Mouse (Mus musculus) liver (tissue): Measurements from ENCODE around the gene Cdh4.

Source experiments
- DNase-seq: peaks from one replicate; pipeline ENCODE4 v3.0.0-alpha.2; 2020; ENCODE audit warnings: mixed read lengths

Gene Cdh4

GRCm38 (mm10) chr2:179688976-179689375, 246.7 kb downstream of the Cdh4 start:
- no peak for DNase-seq

GRCm38 (mm10) chr2:179689761-179690160, 247.5 kb downstream of the Cdh4 start:
- no peak for DNase-seq

GRCm38 (mm10) chr2:179690571-179690970, 248.3 kb downstream of the Cdh4 start:
- DNase-seq: no peak

GRCm38 (mm10) chr2:179694936-179695335, 252.7 kb downstream of the Cdh4 start:
- DNase-seq: no peak

GRCm38 (mm10) chr2:179697601-179698000, 255.4 kb downstream of the Cdh4 start:
- no peak for DNase-seq

GRCm38 (mm10) chr2:179698196-179698985, 256.2 kb downstream of the Cdh4 start:
- peak; percentile 31 for DNase-seq

GRCm38 (mm10) chr2:179705043-179705442, 262.8 kb downstream of the Cdh4 start:
- DNase-seq: no peak

- no peak for DNase-seq
Measured at GRCm38 (mm10) chr2:179705461-179705860, 263.2 kb downstream of the Cdh4 start.

- no peak for DNase-seq
Measured at GRCm38 (mm10) chr2:179706616-179707015, 264.4 kb downstream of the Cdh4 start.

GRCm38 (mm10) chr2:179709111-179709510, 266.9 kb downstream of the Cdh4 start:
- DNase-seq: no peak

GRCm38 (mm10) chr2:179712690-179713089, 270.5 kb downstream of the Cdh4 start:
- DNase-seq: no peak

- no peak for DNase-seq
Measured at GRCm38 (mm10) chr2:179713326-179713725, 271.1 kb downstream of the Cdh4 start.

GRCm38 (mm10) chr2:179714145-179714544, 271.9 kb downstream of the Cdh4 start:
- no peak for DNase-seq

- no peak for DNase-seq
Measured at GRCm38 (mm10) chr2:179715375-179715774, 273.1 kb downstream of the Cdh4 start.

GRCm38 (mm10) chr2:179720366-179720765, 278.1 kb downstream of the Cdh4 start:
- DNase-seq: no peak

- DNase-seq: no peak
Measured at GRCm38 (mm10) chr2:179721534-179722516, 279.6 kb downstream of the Cdh4 start.

- no peak for DNase-seq
Measured at GRCm38 (mm10) chr2:179722776-179723386, 280.6 kb downstream of the Cdh4 start.

- no peak for DNase-seq
Measured at GRCm38 (mm10) chr2:179723401-179723800, 281.2 kb downstream of the Cdh4 start.

- DNase-seq: no peak
Measured at GRCm38 (mm10) chr2:179729002-179729401, 286.8 kb downstream of the Cdh4 start.

GRCm38 (mm10) chr2:179729802-179730201, 287.6 kb downstream of the Cdh4 start:
- DNase-seq: no peak

GRCm38 (mm10) chr2:179733141-179733831, 291.1 kb downstream of the Cdh4 start:
- no peak for DNase-seq

GRCm38 (mm10) chr2:179742419-179742818, 300.2 kb downstream of the Cdh4 start:
- DNase-seq: no peak

GRCm38 (mm10) chr2:179742828-179743227, 300.6 kb downstream of the Cdh4 start:
- DNase-seq: no peak
